Mouse (Mus musculus) spleen, adult 2 months (tissue): Measurements from ENCODE around the gene Ampd3.

Experiments used
- CTCF ChIP-seq: fragments of 200-500 bp; IDR thresholded peaks from 2 replicates; pipeline ENCODE4 v1.5.1; 2011; ENCODE audit warnings: mild to moderate bottlenecking, inconsistent platforms; ENCODE audit not compliant: insufficient read depth, insufficient read length, insufficient replicate concordance; ENCODE audit errors: extremely low read depth
- POLR2A ChIP-seq: fragments of 200-500 bp; IDR thresholded peaks from 2 replicates; pipeline ENCODE4 v1.6.1; 2011; ENCODE audit warnings: low read depth, low read length, inconsistent platforms

DNA sequence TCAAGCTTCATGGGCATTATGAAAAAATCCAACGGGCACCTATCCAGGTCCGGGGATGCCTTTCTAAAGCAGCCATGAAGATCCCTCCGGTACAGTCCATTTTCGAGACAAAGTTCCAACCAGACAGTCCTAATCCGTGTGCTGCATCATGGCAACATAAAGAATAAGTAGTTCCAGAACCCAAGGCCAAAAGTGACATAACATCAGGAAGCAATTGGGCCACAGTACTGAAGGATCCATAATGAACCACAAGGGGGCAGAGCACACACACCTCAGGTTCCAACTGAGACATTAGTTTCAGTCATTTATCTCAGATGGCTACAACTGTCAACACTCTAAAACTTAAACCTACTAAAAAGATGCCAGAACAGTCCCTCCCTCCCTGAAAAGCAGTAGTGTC is 48.0 kb downstream of the Ampd3 start:
- peak; percentile 68; the same call in 1 of the 2 replicates for TF ChIP-seq CTCF
- TF ChIP-seq POLR2A, result no peak
